Mouse (Mus musculus) lung, postnatal 25 days (tissue): ENCODE data around the gene Mc1r.

Experiments used
- DNase-seq: peaks from one replicate; pipeline ENCODE4 v3.0.0; 2022; ENCODE audit warnings: low spot score

The Mc1r gene

GRCm38 (mm10) chr8:123406786-123407185 is at the start of gene Mc1r:
Gene Mc1r (plus strand): TSS chr8:123407107.
- DNase-seq, result peak; percentile 48

GRCm38 (mm10) chr8:123361082-123361739 is 45.7 kb upstream of the Mc1r start:
- DNase-seq, result peak; percentile 67

- DNase-seq, result peak; percentile 96
Observed at GRCm38 (mm10) chr8:123373403-123374238, 33.3 kb upstream of the Mc1r start, which contains the start of gene Tcf25. Gene Tcf25 (plus strand): TSS chr8:123373753.

GRCm38 (mm10) chr8:123374239-123374578 is 32.7 kb upstream of the Mc1r start:
- DNase-seq, result peak; percentile 94

GRCm38 (mm10) chr8:123375701-123376100 is 31.2 kb upstream of the Mc1r start:
- DNase-seq, result no peak

- no peak for DNase-seq
Observed at GRCm38 (mm10) chr8:123376106-123376505, 30.8 kb upstream of the Mc1r start.

GRCm38 (mm10) chr8:123381711-123382110 is 25.2 kb upstream of the Mc1r start:
- DNase-seq, result no peak

GRCm38 (mm10) chr8:123382516-123382915 is 24.4 kb upstream of the Mc1r start:
- peak; percentile 8 for DNase-seq

GRCm38 (mm10) chr8:123384883-123385540 is 21.9 kb upstream of the Mc1r start:
- peak; percentile 16 for DNase-seq

GRCm38 (mm10) chr8:123387041-123387440 is 19.9 kb upstream of the Mc1r start:
- DNase-seq, result no peak

- no peak for DNase-seq
Observed at GRCm38 (mm10) chr8:123387801-123388200, 19.1 kb upstream of the Mc1r start.

GRCm38 (mm10) chr8:123389026-123389425 is 17.9 kb upstream of the Mc1r start:
- DNase-seq, result peak; percentile 64

- no peak for DNase-seq
Observed at GRCm38 (mm10) chr8:123398308-123398707, 8.6 kb upstream of the Mc1r start.

GRCm38 (mm10) chr8:123401936-123402335 is 5.0 kb upstream of the Mc1r start:
- DNase-seq, result no peak

GRCm38 (mm10) chr8:123402730-123403326 is 4.1 kb upstream of the Mc1r start:
- DNase-seq, result no peak

GRCm38 (mm10) chr8:123404521-123404920 is 2.4 kb upstream of the Mc1r start:
- DNase-seq, result no peak

- no peak for DNase-seq
Observed at GRCm38 (mm10) chr8:123407612-123408011, 705 bp downstream of the Mc1r start.

GRCm38 (mm10) chr8:123408586-123409544 is 2.0 kb downstream of the Mc1r start:
- DNase-seq, result no peak

- no peak for DNase-seq
Observed at GRCm38 (mm10) chr8:123410049-123410587, 3.2 kb downstream of the Mc1r start.

GRCm38 (mm10) chr8:123410788-123411187 is 3.9 kb downstream of the Mc1r start:
- DNase-seq, result no peak

GRCm38 (mm10) chr8:123411246-123411645 is 4.3 kb downstream of the Mc1r start, which contains the start of gene Tubb3:
Gene Tubb3 (plus strand): TSS chr8:123411424.
- DNase-seq, result no peak
